ENCODE assay signal across 8 mouse cellular contexts in genomic region chr9:109054712-109055111, GRCm38 (mm10). TPM values are rescaled to one million over a fixed set of nuclear protein-coding genes. Genes with fewer than 3 reads are reported as not detected.
DNase-seq lines count a peak whose midpoint lies in the region; ATAC-seq and TF ChIP-seq lines count a peak whose summit lies in the region.

No protein-coding gene starts in this region.

- peak; percentile 84 for DNase-seq in G1E (ENCODE audit: low spot score)
- peak; percentile 88 for DNase-seq in brain, embryonic 14.5 days (ENCODE audit: low read depth)
- DNase-seq in forebrain, embryonic 14.5 days (ENCODE audit: low spot score) = peak; percentile 77
- peak; percentile 64 to 70 for DNase-seq in heart, postnatal 36 days
- peak; percentile 81 to 87 for DNase-seq in layer of hippocampus, adult 2 months (ENCODE audit: low spot score in 2 of 2)
- DNase-seq in thymus, postnatal 4 days = peak; percentile 63

- no peak for TF ChIP-seq CTCF in G1E (IDR thresholded peaks at IDR 0.05; ENCODE audit: low read depth, low read length)
- no peak for TF ChIP-seq CTCF in brain, embryonic 14.5 days (IDR thresholded peaks at IDR 0.05; ENCODE audit: borderline replicate concordance, extremely low read depth, insufficient read depth, insufficient read length)
- TF ChIP-seq CTCF in layer of hippocampus, adult 2 months (conservative IDR thresholded peaks at IDR 0.05) = no peak
- no peak for TF ChIP-seq CTCF in olfactory bulb, adult 2 months (IDR thresholded peaks at IDR 0.05; ENCODE audit: insufficient read depth, low read depth, low read length)

- intact Hi-C loops in heart, postnatal 36 days (cut with DNase I) = loop anchor here (5.0 kb wide), 1 partner anchor 117 kb away; the partner anchor contains the start of gene Uqcrc1

- H3K4me1 ChIP-seq in G1E (ENCODE audit: insufficient read depth, low read depth, low read length) = peaks cover 80% of the 10 kb centered on the region
- H3K4me1 ChIP-seq in forebrain, embryonic 14.5 days (ENCODE audit: control insufficient read depth, insufficient read depth, low read length) = 0 out of 2 replicates have a peak, but pooled peaks cover 2% of the 10 kb centered on the region
- peaks cover 14% of the 10 kb centered on the region for H3K4me1 ChIP-seq in lung, embryonic 16.5 days (replicated peaks; ENCODE audit: control insufficient read depth, insufficient read depth, low read length)
- H3K4me1 ChIP-seq in olfactory bulb, adult 2 months (ENCODE audit: control insufficient read depth, insufficient read depth, low read length) = peaks cover 42% of the 10 kb centered on the region

- WGBS in forebrain, embryonic 14.5 days = 10% methylated on average over 7 of the region's 7 CpGs
- 6% methylated on average over 7 of the region's 7 CpGs for WGBS in lung, embryonic 16.5 days
- WGBS in olfactory bulb, adult 2 months = 2% methylated on average over 7 of the region's 7 CpGs

- H3K4me2 ChIP-seq in forebrain, embryonic 14.5 days (ENCODE audit: low read length) = peak overlapping the region; percentile 46
- peak overlapping the region; percentile 44 for H3K4me2 ChIP-seq in lung, embryonic 16.5 days (ENCODE audit: low read depth, low read length)

- H3K9me3 ChIP-seq in G1E (replicated peaks) = no peaks in the 10 kb centered on the region
- no peaks in the 10 kb centered on the region for H3K9me3 ChIP-seq in forebrain, embryonic 14.5 days (replicated peaks; ENCODE audit: control insufficient read depth, low read length)
- H3K9me3 ChIP-seq in lung, embryonic 16.5 days (ENCODE audit: control insufficient read depth, low read length) = no peaks in the 10 kb centered on the region

- no peaks in the 10 kb centered on the region for H3K27me3 ChIP-seq in G1E (ENCODE audit: insufficient read depth, low read length)
- H3K27me3 ChIP-seq in forebrain, embryonic 14.5 days (replicated peaks; ENCODE audit: control insufficient read depth, insufficient read depth, low read length) = no peaks in the 10 kb centered on the region
- no peaks in the 10 kb centered on the region for H3K27me3 ChIP-seq in lung, embryonic 16.5 days (ENCODE audit: control insufficient read depth, insufficient read depth, low read depth, low read length)

- peak overlapping the region; percentile 43 for H3K9ac ChIP-seq in forebrain, embryonic 14.5 days (ENCODE audit: low read length)
- H3K9ac ChIP-seq in lung, embryonic 16.5 days (ENCODE audit: low read length) = peak overlapping the region; percentile 51

- H3K4me3 ChIP-seq in G1E (ENCODE audit: low read depth, low read length) = peak overlapping the region; percentile 67
- H3K4me3 ChIP-seq in forebrain, embryonic 14.5 days (ENCODE audit: low read depth, low read length) = peak overlapping the region; percentile 25
- H3K4me3 ChIP-seq in layer of hippocampus, adult 2 months = peak overlapping the region; percentile 58
- H3K4me3 ChIP-seq in lung, embryonic 16.5 days (ENCODE audit: low read length) = peak overlapping the region; percentile 38
- H3K4me3 ChIP-seq in olfactory bulb, adult 2 months (ENCODE audit: insufficient read depth, low read depth, low read length) = peak overlapping the region; percentile 47

- peak overlapping the region; percentile 48; the same call in 1 of the 2 replicates for H3K27ac ChIP-seq in forebrain, embryonic 14.5 days (ENCODE audit: low read depth, low read length)
- H3K27ac ChIP-seq in layer of hippocampus, adult 2 months = peak overlapping the region; percentile 86
- peak overlapping the region; percentile 62 for H3K27ac ChIP-seq in lung, embryonic 16.5 days (ENCODE audit: low read length)
- H3K27ac ChIP-seq in olfactory bulb, adult 2 months (ENCODE audit: insufficient read depth, low read depth, low read length) = peak overlapping the region; percentile 64

- no peak for TF ChIP-seq POLR2A in brain, embryonic 14.5 days (IDR thresholded peaks at IDR 0.05; ENCODE audit: borderline replicate concordance, extremely low read depth, insufficient read depth, insufficient read length, poor library complexity, severe bottlenecking)
- TF ChIP-seq POLR2A in olfactory bulb, adult 2 months (IDR thresholded peaks at IDR 0.05; ENCODE audit: insufficient read depth, low read depth, low read length) = peak; percentile 19; the same call in 1 of the 2 replicates

- ATAC-seq in G1E (ENCODE audit: extremely low read depth, insufficient number of reproducible peaks, low FRiP score, poor library complexity, severe bottlenecking) = peak; percentile 62
- ATAC-seq in forebrain, embryonic 14.5 days = peak; percentile 76
- ATAC-seq in lung, embryonic 16.5 days (ENCODE audit: low read depth) = peak; percentile 75

- peaks cover 69% of the 10 kb centered on the region for H3K36me3 ChIP-seq in G1E (replicated peaks)
- H3K36me3 ChIP-seq in forebrain, embryonic 14.5 days (ENCODE audit: control insufficient read depth, insufficient read depth, low read length) = peaks cover 25% of the 10 kb centered on the region
- H3K36me3 ChIP-seq in lung, embryonic 16.5 days (ENCODE audit: control insufficient read depth, insufficient read depth, low read length) = peaks cover 24% of the 10 kb centered on the region

RNA-seq across cellular contexts. Expression of gene Trex1, which starts 4.8 kb away (rescaled TPM):
- total RNA-seq in G1E (2014; fragmentation: Nextera tagmentation) (9.6 and 14.4 TPM in 2 replicates), G1E (2017) (12.2 and 19.6 TPM in 2 replicates)
- polyA plus RNA-seq in G1E (2012) = 15.1 and 27.4 TPM in 2 replicates
- polyA plus RNA-seq in brain, embryonic 14.5 days (2012; rRNA removed) = 48.3 and 61.0 TPM in 2 replicates
- 11.1 and 11.9 TPM in 2 replicates for polyA plus RNA-seq in forebrain, embryonic 14.5 days (2014; fragmentation: Nextera tagmentation; extraction: Ambion mirVana)
- total RNA-seq in heart, postnatal 36 days (2021) = 10 to 100 TPM; 14.0 to 14.7 TPM
- 10 to 100 TPM; 12.9 to 15.4 TPM for total RNA-seq in layer of hippocampus, adult 2 months (2021)
- 12.1 and 13.2 TPM in 2 replicates for polyA plus RNA-seq in lung, embryonic 16.5 days (2015; fragmentation: Nextera tagmentation; extraction: Ambion mirVana)
- polyA plus RNA-seq in olfactory bulb, adult 2 months (2012; ENCODE audit: insufficient read depth, insufficient read length, low replicate concordance, missing spikeins) = not detected in 2 replicates

RNA-seq across cellular contexts. Expression of gene Shisa5, which starts 16.3 kb away (rescaled TPM):
- total RNA-seq in G1E (2014; fragmentation: Nextera tagmentation) = 17.1 and 24.2 TPM in 2 replicates
- 50.0 and 50.6 TPM in 2 replicates for total RNA-seq in G1E (2017)
- polyA plus RNA-seq in G1E (2012) = 207 and 259 TPM in 2 replicates
- 78.6 and 83.1 TPM in 2 replicates for polyA plus RNA-seq in brain, embryonic 14.5 days (2012; rRNA removed)
- 40.8 and 48.9 TPM in 2 replicates for polyA plus RNA-seq in forebrain, embryonic 14.5 days (2014; fragmentation: Nextera tagmentation; extraction: Ambion mirVana)
- total RNA-seq in heart, postnatal 36 days (2021) = 10 to 100 TPM; 36.1 to 51.4 TPM
- total RNA-seq in layer of hippocampus, adult 2 months (2021) = 10 to 100 TPM; 56.5 to 58.4 TPM
- 120 and 126 TPM in 2 replicates for polyA plus RNA-seq in lung, embryonic 16.5 days (2015; fragmentation: Nextera tagmentation; extraction: Ambion mirVana)
- not detected in 2 replicates for polyA plus RNA-seq in olfactory bulb, adult 2 months (2012; ENCODE audit: insufficient read depth, insufficient read length, low replicate concordance, missing spikeins)

RNA-seq across cellular contexts. Expression of gene Atrip, which starts 19.2 kb away (rescaled TPM):
- total RNA-seq in G1E (2014; fragmentation: Nextera tagmentation) = 16.4 and 17.9 TPM in 2 replicates
- 18.1 and 22.8 TPM in 2 replicates for total RNA-seq in G1E (2017)
- polyA plus RNA-seq in G1E (2012) = 8.5 and 9.2 TPM in 2 replicates
- 41.6 and 43.6 TPM in 2 replicates for polyA plus RNA-seq in brain, embryonic 14.5 days (2012; rRNA removed)
- 27.3 and 29.6 TPM in 2 replicates for polyA plus RNA-seq in forebrain, embryonic 14.5 days (2014; fragmentation: Nextera tagmentation; extraction: Ambion mirVana)
- 1 to 10 TPM; 8.0 to 8.2 TPM for total RNA-seq in heart, postnatal 36 days (2021)
- 10 to 100 TPM; 25.0 to 31.9 TPM for total RNA-seq in layer of hippocampus, adult 2 months (2021)
- polyA plus RNA-seq in lung, embryonic 16.5 days (2015; fragmentation: Nextera tagmentation; extraction: Ambion mirVana) = 22.8 and 24.7 TPM in 2 replicates
- polyA plus RNA-seq in olfactory bulb, adult 2 months (2012; ENCODE audit: insufficient read depth, insufficient read length, low replicate concordance, missing spikeins) = not detected in 2 replicates

RNA-seq across cellular contexts. Expression of gene Ccdc51, which starts 27.6 kb away (rescaled TPM):
- total RNA-seq in G1E (2014; fragmentation: Nextera tagmentation) (4.7 and 5.0 TPM in 2 replicates), G1E (2017) (16.0 and 16.8 TPM in 2 replicates)
- polyA plus RNA-seq in G1E (2012) = 8.0 and 8.8 TPM in 2 replicates
- 9.7 and 12.5 TPM in 2 replicates for polyA plus RNA-seq in brain, embryonic 14.5 days (2012; rRNA removed)
- 19.4 and 21.2 TPM in 2 replicates for polyA plus RNA-seq in forebrain, embryonic 14.5 days (2014; fragmentation: Nextera tagmentation; extraction: Ambion mirVana)
- total RNA-seq in heart, postnatal 36 days (2021) = 10 to 100 TPM; 11.7 to 12.2 TPM
- total RNA-seq in layer of hippocampus, adult 2 months (2021) = 1 to 10 TPM; 7.6 to 8.1 TPM
- polyA plus RNA-seq in lung, embryonic 16.5 days (2015; fragmentation: Nextera tagmentation; extraction: Ambion mirVana) = 11.2 and 13.1 TPM in 2 replicates
- polyA plus RNA-seq in olfactory bulb, adult 2 months (2012; ENCODE audit: insufficient read depth, insufficient read length, low replicate concordance, missing spikeins) = not detected in 2 replicates

RNA-seq across cellular contexts. Expression of gene Tma7, which starts 27.7 kb away (rescaled TPM):
- total RNA-seq in G1E (2014; fragmentation: Nextera tagmentation) = 133 and 230 TPM in 2 replicates
- total RNA-seq in G1E (2017) = 413 and 422 TPM in 2 replicates
- 429 and 438 TPM in 2 replicates for polyA plus RNA-seq in G1E (2012)
- 161 and 195 TPM in 2 replicates for polyA plus RNA-seq in brain, embryonic 14.5 days (2012; rRNA removed)
- polyA plus RNA-seq in forebrain, embryonic 14.5 days (2014; fragmentation: Nextera tagmentation; extraction: Ambion mirVana) = 652 and 758 TPM in 2 replicates
- 100 to 1,000 TPM; 241 to 249 TPM for total RNA-seq in heart, postnatal 36 days (2021)
- total RNA-seq in layer of hippocampus, adult 2 months (2021) = 100 to 1,000 TPM; 295 to 309 TPM
- 524 and 545 TPM in 2 replicates for polyA plus RNA-seq in lung, embryonic 16.5 days (2015; fragmentation: Nextera tagmentation; extraction: Ambion mirVana)
- not detected in 2 replicates for polyA plus RNA-seq in olfactory bulb, adult 2 months (2012; ENCODE audit: insufficient read depth, insufficient read length, low replicate concordance, missing spikeins)

Comparison
In these comparisons a context has a peak if more than half of its experiments do, and no peak if none do; other contexts are left out.
1. Peak in every context shown above with its lines: DNase-seq, ATAC-seq, H3K4me3 ChIP-seq and H3K27ac ChIP-seq.
2. RNA of gene Trex1, which starts 4.8 kb away (polyA plus RNA-seq): 48.3 to 61.0 TPM in brain, embryonic 14.5 days, 15.1 to 27.4 TPM in G1E, 12.1 to 13.2 TPM in lung, embryonic 16.5 days and 11.1 to 11.9 TPM in forebrain, embryonic 14.5 days; not detected in olfactory bulb, adult 2 months; every median in the first group is over 10 times any median in the second.